Mouse (Mus musculus) hindbrain, embryonic 14.5 days (tissue): Measurements from ENCODE around the gene Kidins220. TPM values are rescaled to one million over a fixed set of nuclear protein-coding genes. Genes with fewer than 3 reads are reported as not detected.
A peak's percentile ranks its signal among the peaks of the same experiment; 100 is the strongest.

Experiments
- ATAC-seq: fragments of 200-750 bp; cut with Nextera tagmentation; 2 replicates; pipeline ENCODE4 v1.8.0; 2017; ENCODE audit warnings: moderate number of reproducible peaks, mild to moderate bottlenecking, moderate TSS enrichment, moderate library complexity; ENCODE audit not compliant: low FRiP score
- DNase-seq: peaks from one replicate; pipeline ENCODE4 v3.0.0-alpha.2; 2015; ENCODE audit warnings: low spot score
- H3K27ac ChIP-seq: fragments of 300-500 bp; sonication (generic); 2 replicates; pipeline ENCODE4 v1.5.1; 2014; ENCODE audit warnings: mild to moderate bottlenecking, moderate library complexity
- H3K27me3 ChIP-seq: fragments of 300-500 bp; sonication (generic); 2 replicates; pipeline ENCODE4 v1.6.1; 2014; ENCODE audit warnings: mild to moderate bottlenecking, low read length, mixed read lengths; ENCODE audit not compliant: control insufficient read depth, insufficient read depth
- H3K36me3 ChIP-seq: fragments of 300-500 bp; sonication (generic); replicated peaks from 2 replicates; pipeline ENCODE4 v1.6.1; 2014; ENCODE audit not compliant: control insufficient read depth, insufficient read depth
- H3K4me1 ChIP-seq: fragments of 300-500 bp; sonication (generic); replicated peaks from 2 replicates; pipeline ENCODE4 v1.6.1; 2014; ENCODE audit warnings: antibody characterized with exemption, low read length, mixed read lengths; ENCODE audit not compliant: control insufficient read depth, insufficient read depth
- H3K4me2 ChIP-seq: fragments of 300-500 bp; sonication (generic); replicated peaks from 2 replicates; pipeline ENCODE4 v1.6.1; 2014; ENCODE audit warnings: mild to moderate bottlenecking, moderate library complexity
- H3K4me3 ChIP-seq: fragments of 300-500 bp; sonication (generic); replicated peaks from 2 replicates; pipeline ENCODE4 v1.5.1; 2014; ENCODE audit warnings: mild to moderate bottlenecking, low read length
- H3K9ac ChIP-seq: fragments of 300-500 bp; sonication (generic); 2 replicates; pipeline ENCODE4 v1.6.1; 2014
- H3K9me3 ChIP-seq: fragments of 300-500 bp; sonication (generic); 2 replicates; pipeline ENCODE4 v1.6.1; 2016; ENCODE audit warnings: low read length; ENCODE audit not compliant: control insufficient read depth
- WGBS: fragments of 180-500 bp; shearing (Covaris S2); extraction: QIAGEN DNeasy Blood & Tissue Kit; methylation state at CpG from one replicate; pipeline ENCODE4 v1.1.7; 2014; 5-methylcytosine and 5-hydroxymethylcytosine counted together
- polyA plus RNA-seq: library from polyadenylated mRNA; unstranded; fragments of >200 nt; fragmentation: Nextera tagmentation; extraction: Ambion mirVana; gene quantifications from 2 replicates; pipeline ENCODE4 v1.2.1, GENCODE M21; 2014

The Kidins220 gene
- polyA plus RNA-seq, 1 experiment from 2014 or later, result 174 TPM

- H3K4me1 ChIP-seq, result peaks cover 16% of the 10 kb centered on the region
- H3K36me3 ChIP-seq, result peaks cover 7% of the 10 kb centered on the region; the same call in 1 of the 2 replicates
- H3K9me3 ChIP-seq, result no peaks in the 10 kb centered on the region
- no peaks in the 10 kb centered on the region for H3K27me3 ChIP-seq
- no peak overlapping the region for H3K4me2 ChIP-seq
- H3K9ac ChIP-seq, result no peak overlapping the region
- DNase-seq (no peak), ATAC-seq (no peak)
- H3K27ac ChIP-seq, result no peak overlapping the region
- WGBS, result 85% methylated on average over 8 of the region's 8 CpGs
- no peak overlapping the region for H3K4me3 ChIP-seq
Measured at GRCm38 (mm10) chr12:24972371-24973350, 2.1 kb upstream of the Kidins220 start.

DNA sequence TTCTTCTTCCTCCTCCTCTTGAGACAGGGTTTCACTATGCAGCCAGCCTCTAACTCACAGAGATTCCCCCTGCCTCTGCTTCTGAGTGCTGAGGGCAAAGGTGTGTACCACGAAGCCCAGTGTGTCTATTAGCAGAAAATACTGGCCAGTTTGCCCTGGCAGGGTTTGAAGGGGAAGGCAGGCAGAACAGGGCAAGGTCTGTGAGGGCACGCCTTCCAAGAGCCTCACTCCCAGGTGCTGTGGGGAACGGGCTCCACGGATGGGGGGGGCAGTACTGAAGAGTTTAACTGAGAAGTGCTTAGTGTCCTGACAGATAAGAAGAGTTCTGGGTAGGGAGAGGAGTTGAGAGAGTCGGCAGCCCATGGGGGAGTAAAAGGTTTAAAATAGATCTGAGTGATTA, 1.1 kb upstream of the Kidins220 start:
- H3K9me3 ChIP-seq, result no peaks in the 10 kb centered on the region
- no peaks in the 10 kb centered on the region for H3K27me3 ChIP-seq
- 81% methylated on average over 5 of the region's 5 CpGs for WGBS
- H3K36me3 ChIP-seq, result peaks cover 7% of the 10 kb centered on the region; the same call in 1 of the 2 replicates
- no peak overlapping the region for H3K9ac ChIP-seq
- ATAC-seq (no peak), DNase-seq (no peak)
- H3K4me1 ChIP-seq, result peaks cover 16% of the 10 kb centered on the region
- no peak overlapping the region for H3K4me3 ChIP-seq
- H3K4me2 ChIP-seq, result no peak overlapping the region
- H3K27ac ChIP-seq, result no peak overlapping the region

GRCm38 (mm10) chr12:24975115-24975733, 499 bp downstream of the Kidins220 start:
- H3K4me2 ChIP-seq, result peak overlapping the region; percentile 52
- H3K27me3 ChIP-seq, result no peaks in the 10 kb centered on the region
- ATAC-seq (peak; percentile 82), DNase-seq (peak; percentile 89)
- peaks cover 21% of the 10 kb centered on the region for H3K4me1 ChIP-seq
- H3K9ac ChIP-seq, result peak overlapping the region; percentile 90
- H3K36me3 ChIP-seq, result peaks cover 7% of the 10 kb centered on the region; the same call in 1 of the 2 replicates
- peak overlapping the region; percentile 96 for H3K27ac ChIP-seq
- under 1% methylated on average over 31 of the region's 31 CpGs for WGBS
- no peaks in the 10 kb centered on the region for H3K9me3 ChIP-seq
- peak overlapping the region; percentile 93 for H3K4me3 ChIP-seq

- no peaks in the 10 kb centered on the region for H3K9me3 ChIP-seq
- DNase-seq, result no peak
- H3K4me3 ChIP-seq, result no peak overlapping the region
- no peak overlapping the region for H3K9ac ChIP-seq
- 94% methylated on average over 5 of the region's 5 CpGs for WGBS
- H3K4me1 ChIP-seq, result no peaks in the 10 kb centered on the region
- no peaks in the 10 kb centered on the region for H3K27me3 ChIP-seq
- H3K27ac ChIP-seq, result no peak overlapping the region
- peaks cover 79% of the 10 kb centered on the region for H3K36me3 ChIP-seq
- H3K4me2 ChIP-seq, result no peak overlapping the region
- ATAC-seq, result no peak
Measured at GRCm38 (mm10) chr12:24985226-24985625, 10.5 kb downstream of the Kidins220 start.

DNA sequence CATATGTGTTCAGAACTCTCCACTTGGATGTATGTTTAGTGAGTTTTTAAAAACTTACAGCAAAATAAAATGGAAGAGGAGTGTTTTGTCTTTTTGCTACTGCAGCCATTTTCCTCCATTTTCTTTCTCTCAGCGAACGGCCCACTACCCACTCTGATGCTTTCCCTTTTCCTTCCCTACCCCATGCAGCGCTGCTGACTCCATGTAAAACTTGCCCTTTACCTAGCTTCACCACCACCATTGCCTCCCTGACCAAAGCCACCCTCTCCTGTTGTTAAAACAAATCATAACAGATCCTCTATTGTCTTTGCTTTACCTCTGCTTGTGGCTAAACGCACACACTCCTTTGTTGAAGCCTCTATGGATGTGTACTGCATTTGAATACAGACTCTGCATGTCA, 20.6 kb downstream of the Kidins220 start:
- H3K9me3 ChIP-seq, result no peaks in the 10 kb centered on the region
- ATAC-seq, result no peak
- no peak overlapping the region for H3K27ac ChIP-seq
- WGBS, result 87% methylated on average over 4 of the region's 4 CpGs
- DNase-seq, result no peak
- no peak overlapping the region for H3K9ac ChIP-seq
- no peak overlapping the region for H3K4me2 ChIP-seq
- no peak overlapping the region for H3K4me3 ChIP-seq
- H3K36me3 ChIP-seq, result peaks cover 97% of the 10 kb centered on the region
- no peaks in the 10 kb centered on the region for H3K4me1 ChIP-seq
- H3K27me3 ChIP-seq, result no peaks in the 10 kb centered on the region

- Histone ChIP-seq H3K27me3 (no peaks in the 10 kb centered on the region), H3K4me2 (no peak overlapping the region), H3K36me3 (peaks cover 96% of the 10 kb centered on the region), H3K4me3 (no peak overlapping the region), H3K9ac (no peak overlapping the region), H3K27ac (no peak overlapping the region), H3K9me3 (no peaks in the 10 kb centered on the region), H3K4me1 (no peaks in the 10 kb centered on the region)
- ATAC-seq (no peak), DNase-seq (no peak)
- WGBS, result 88% methylated on average over 6 of the region's 6 CpGs
Measured at GRCm38 (mm10) chr12:25005350-25005749, 30.6 kb downstream of the Kidins220 start.

DNA sequence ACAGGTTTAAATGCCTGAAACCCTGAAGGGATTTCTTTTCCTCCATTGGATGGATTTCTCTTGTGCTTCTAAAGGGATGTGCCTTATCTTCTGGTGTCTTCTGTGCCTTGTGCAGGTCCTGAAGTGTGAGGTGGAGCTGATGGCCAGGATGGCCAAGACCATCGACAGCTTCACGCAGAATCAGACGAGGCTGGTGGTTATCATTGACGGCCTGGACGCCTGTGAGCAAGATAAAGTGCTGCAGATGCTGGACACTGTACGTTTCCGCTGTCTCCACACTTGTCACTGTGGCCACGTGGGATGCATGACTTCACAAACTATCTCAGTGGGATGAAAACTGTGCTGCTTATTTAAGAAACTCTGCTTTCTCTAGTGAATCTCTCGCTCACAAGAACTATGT, 35.2 kb downstream of the Kidins220 start:
- Histone ChIP-seq H3K9ac (no peak overlapping the region), H3K9me3 (no peaks in the 10 kb centered on the region), H3K27ac (no peak overlapping the region), H3K4me2 (no peak overlapping the region), H3K4me1 (no peaks in the 10 kb centered on the region), H3K27me3 (no peaks in the 10 kb centered on the region), H3K4me3 (no peak overlapping the region), H3K36me3 (peaks cover 96% of the 10 kb centered on the region)
- WGBS, result 90% methylated on average over 9 of the region's 9 CpGs
- DNase-seq (no peak), ATAC-seq (no peak)

- DNase-seq, result no peak
- H3K9me3 ChIP-seq, result no peaks in the 10 kb centered on the region
- no peaks in the 10 kb centered on the region for H3K27me3 ChIP-seq
- peaks cover 96% of the 10 kb centered on the region for H3K36me3 ChIP-seq
- 85% methylated on average over 1 of the region's 1 CpGs for WGBS
- H3K4me2 ChIP-seq, result no peak overlapping the region
- H3K4me3 ChIP-seq, result no peak overlapping the region
- H3K4me1 ChIP-seq, result no peaks in the 10 kb centered on the region
- no peak overlapping the region for H3K9ac ChIP-seq
- no peak overlapping the region for H3K27ac ChIP-seq
- no peak for ATAC-seq
Measured at GRCm38 (mm10) chr12:25010416-25010815, 35.7 kb downstream of the Kidins220 start.

- H3K9me3 ChIP-seq, result no peaks in the 10 kb centered on the region
- H3K27ac ChIP-seq, result no peak overlapping the region
- H3K27me3 ChIP-seq, result no peaks in the 10 kb centered on the region
- H3K4me1 ChIP-seq, result no peaks in the 10 kb centered on the region
- H3K4me2 ChIP-seq, result no peak overlapping the region
- 81% methylated on average over 15 of the region's 15 CpGs for WGBS
- H3K36me3 ChIP-seq, result peaks cover 98% of the 10 kb centered on the region
- ATAC-seq (no peak), DNase-seq (no peak)
- no peak overlapping the region for H3K9ac ChIP-seq
- no peak overlapping the region for H3K4me3 ChIP-seq
Measured at GRCm38 (mm10) chr12:25011733-25012367, 37.1 kb downstream of the Kidins220 start.
